ENCODE assay signal across 13 mouse cellular contexts in the genomic region with DNA sequence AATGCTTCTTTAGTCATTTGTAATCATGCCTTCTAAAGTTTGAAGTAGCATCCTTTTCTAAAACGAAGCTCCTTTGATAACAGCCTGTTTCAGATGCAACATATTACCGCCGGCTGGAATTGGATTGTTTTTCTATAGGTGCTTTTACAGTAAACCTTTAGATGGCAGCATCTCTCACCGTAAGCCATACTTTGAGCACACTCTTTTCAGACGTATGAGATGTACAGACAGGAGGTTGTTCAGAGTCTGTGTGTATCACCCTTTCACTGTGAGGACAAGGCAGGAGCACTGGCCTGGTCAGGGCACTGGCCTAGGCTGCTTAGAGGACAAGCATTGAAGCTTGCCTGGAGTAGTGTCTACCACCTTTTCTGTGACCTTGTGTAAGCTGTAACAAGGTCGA.
DNase-seq lines count a peak whose midpoint lies in the region; ATAC-seq and TF ChIP-seq lines count a peak whose summit lies in the region.
"Had no signal": no experiment of that assay in that cellular context is flagged by ENCODE, and none has a peak within 500 bp of the region (broad histone marks: within the 10 kb centered on the region; RNA-seq: fewer than 3 reads in every experiment).

No protein-coding gene starts in this region.

- peaks cover 2% of the 10 kb centered on the region for H3K4me1 ChIP-seq in heart, adult 2 months (ENCODE audit: control insufficient read depth, insufficient read depth, low read length)
- H3K4me1 ChIP-seq in heart, embryonic 11.5 days (ENCODE audit: control insufficient read depth, insufficient read depth, low read length), result peaks cover 26% of the 10 kb centered on the region; the same call in 1 of the 2 replicates
- H3K4me1 ChIP-seq in liver, embryonic 14.5 days (replicated peaks; ENCODE audit: control insufficient read depth in 2 of 2, insufficient read depth in 2 of 2, low read length in 1 of 2), result no peaks in the 10 kb centered on the region
- H3K4me1 ChIP-seq in embryonic facial prominence, embryonic 14.5 days (ENCODE audit: control insufficient read depth, insufficient read depth, low read length), result peaks cover 22% of the 10 kb centered on the region
- 0 out of 2 replicates have a peak, but pooled peaks cover 5% of the 10 kb centered on the region for H3K4me1 ChIP-seq in neural tube, embryonic 14.5 days (ENCODE audit: control insufficient read depth, insufficient read depth, low read length)

- H3K79me2 ChIP-seq in heart, adult 2 months (replicated peaks; ENCODE audit: control insufficient read depth, insufficient read depth, low read length), result no peaks in the 10 kb centered on the region

- 72% methylated on average over 6 of the region's 6 CpGs for WGBS in heart, adult 2 months
- WGBS in heart, embryonic 11.5 days (ENCODE audit: insufficient replicate concordance), result 65% methylated on average over 6 of the region's 6 CpGs
- 58% methylated on average over 6 of the region's 6 CpGs for WGBS in liver, embryonic 14.5 days (ENCODE audit: insufficient replicate concordance)
- WGBS in embryonic facial prominence, embryonic 14.5 days, result 56% methylated on average over 6 of the region's 6 CpGs
- WGBS in neural tube, embryonic 14.5 days, result 71% methylated on average over 6 of the region's 6 CpGs

- H3K9ac ChIP-seq in heart, adult 2 months (ENCODE audit: low read depth, low read length), result no peak overlapping the region
- H3K9ac ChIP-seq in heart, embryonic 11.5 days (ENCODE audit: low read depth, low read length), result no peak overlapping the region
- no peak overlapping the region for H3K9ac ChIP-seq in liver, embryonic 14.5 days (replicated peaks)
- no peak overlapping the region for H3K9ac ChIP-seq in embryonic facial prominence, embryonic 14.5 days (ENCODE audit: low read depth, low read length)
- no peak overlapping the region for H3K9ac ChIP-seq in neural tube, embryonic 14.5 days (replicated peaks; ENCODE audit: low read depth, low read length)

- DNase-seq in heart, adult 2 months, result no peak
- no peak for DNase-seq in liver, embryonic 14.5 days (ENCODE audit: low read depth in 3 of 3, low spot score in 3 of 3)
- no peak for DNase-seq in liver
- DNase-seq in embryonic facial prominence, embryonic 14.5 days (ENCODE audit: low spot score), result peak; percentile 75
- DNase-seq in thymus, adult 18-20 months, result no peak
- no peak for DNase-seq in right cerebral cortex, adult 18-20 months
- DNase-seq: cerebellum, adult 9-10 months; layer of hippocampus, postnatal 36 days; lung, postnatal 14 days; spleen, adult 18-20 months; thymus, postnatal 14 days had no signal

- no peaks in the 10 kb centered on the region for H3K9me3 ChIP-seq in heart, embryonic 11.5 days (replicated peaks; ENCODE audit: control insufficient read depth, low read length)
- H3K9me3 ChIP-seq in liver, embryonic 14.5 days (ENCODE audit: control insufficient read depth, low read length), result no peaks in the 10 kb centered on the region
- no peaks in the 10 kb centered on the region for H3K9me3 ChIP-seq in embryonic facial prominence, embryonic 14.5 days (ENCODE audit: control insufficient read depth, low read length)
- H3K9me3 ChIP-seq in neural tube, embryonic 14.5 days (ENCODE audit: control insufficient read depth, low read length), result no peaks in the 10 kb centered on the region

- no peaks in the 10 kb centered on the region for H3K27me3 ChIP-seq in heart, adult 2 months (ENCODE audit: control insufficient read depth, insufficient read depth, low read length)
- no peaks in the 10 kb centered on the region for H3K27me3 ChIP-seq in heart, embryonic 11.5 days (ENCODE audit: control insufficient read depth, insufficient read depth, low read length)
- H3K27me3 ChIP-seq in liver, embryonic 14.5 days (ENCODE audit: control insufficient read depth, insufficient read depth, low read length), result no peaks in the 10 kb centered on the region
- no peaks in the 10 kb centered on the region for H3K27me3 ChIP-seq in embryonic facial prominence, embryonic 14.5 days (replicated peaks; ENCODE audit: control insufficient read depth, insufficient read depth, low read length)
- no peaks in the 10 kb centered on the region for H3K27me3 ChIP-seq in neural tube, embryonic 14.5 days (ENCODE audit: control insufficient read depth, insufficient read depth, low read length)

- TF ChIP-seq CTCF in heart, adult 2 months (IDR thresholded peaks at IDR 0.05), result peak; percentile 45
- peak; percentile 10; the same call in 1 of the 2 replicates for TF ChIP-seq CTCF in liver, embryonic 14.5 days (IDR thresholded peaks at IDR 0.05; ENCODE audit: low read depth)

- TF ChIP-seq EP300 in heart, adult 2 months (IDR thresholded peaks at IDR 0.05; ENCODE audit: insufficient read depth, low read depth, low read length), result no peak
- no peak for TF ChIP-seq EP300 in liver, embryonic 14.5 days (IDR thresholded peaks at IDR 0.05; ENCODE audit: low read depth)

- H3K4me2 ChIP-seq in heart, embryonic 11.5 days, result no peak overlapping the region
- no peak overlapping the region for H3K4me2 ChIP-seq in liver, embryonic 14.5 days (ENCODE audit: low read depth)
- no peak overlapping the region for H3K4me2 ChIP-seq in embryonic facial prominence, embryonic 14.5 days (ENCODE audit: low read depth, low read length)
- H3K4me2 ChIP-seq in neural tube, embryonic 14.5 days (ENCODE audit: low read depth, low read length), result no peak overlapping the region

- intact Hi-C loops in heart, adult 2 months (cut with DNase I), result no loop called here

- H3K36me3 ChIP-seq in heart, adult 2 months (ENCODE audit: control insufficient read depth, insufficient read depth, low read length), result no peaks in the 10 kb centered on the region; the same call in 1 of the 2 replicates
- peaks cover 6% of the 10 kb centered on the region for H3K36me3 ChIP-seq in heart, embryonic 11.5 days (ENCODE audit: control insufficient read depth, insufficient read depth, low read length)
- H3K36me3 ChIP-seq in liver, embryonic 14.5 days (replicated peaks; ENCODE audit: control insufficient read depth, insufficient read depth, low read depth), result no peaks in the 10 kb centered on the region
- no peaks in the 10 kb centered on the region for H3K36me3 ChIP-seq in embryonic facial prominence, embryonic 14.5 days (ENCODE audit: control insufficient read depth, insufficient read depth, low read length)
- no peaks in the 10 kb centered on the region for H3K36me3 ChIP-seq in neural tube, embryonic 14.5 days (ENCODE audit: control insufficient read depth, insufficient read depth, low read length)

- no peak for TF ChIP-seq POLR2A in heart, adult 2 months (IDR thresholded peaks at IDR 0.05; ENCODE audit: insufficient read depth, low read depth, low read length)

- H3K4me3 ChIP-seq in heart, adult 2 months, result no peak overlapping the region
- H3K4me3 ChIP-seq in heart, embryonic 11.5 days (ENCODE audit: low read depth, low read length), result no peak overlapping the region
- H3K4me3 ChIP-seq in liver, embryonic 14.5 days (ENCODE audit: insufficient read depth in 1 of 2, low read depth in 2 of 2, low read length in 2 of 2), result no peak overlapping the region
- no peak overlapping the region for H3K4me3 ChIP-seq in embryonic facial prominence, embryonic 14.5 days (ENCODE audit: low read depth, low read length)
- no peak overlapping the region for H3K4me3 ChIP-seq in neural tube, embryonic 14.5 days (ENCODE audit: low read depth, low read length)

- no peak for ATAC-seq in heart, embryonic 11.5 days (replicated peaks; ENCODE audit: insufficient number of reproducible peaks, low FRiP score, low TSS enrichment)
- ATAC-seq in liver, embryonic 14.5 days (ENCODE audit: insufficient read depth), result no peak
- ATAC-seq in embryonic facial prominence, embryonic 14.5 days (ENCODE audit: low read depth), result peak; percentile 38
- peak; percentile 60; the same call in 1 of the 2 replicates for ATAC-seq in neural tube, embryonic 14.5 days (ENCODE audit: low read depth)

- H3K27ac ChIP-seq in heart, adult 2 months, result no peak overlapping the region
- H3K27ac ChIP-seq in heart, embryonic 11.5 days (ENCODE audit: low read depth, low read length), result no peak overlapping the region
- no peak overlapping the region for H3K27ac ChIP-seq in liver, embryonic 14.5 days
- H3K27ac ChIP-seq in embryonic facial prominence, embryonic 14.5 days (replicated peaks; ENCODE audit: low read depth, low read length), result 0 out of 2 replicates have a peak overlapping the region, but pooled peaks have one; percentile 57
- no peak overlapping the region for H3K27ac ChIP-seq in neural tube, embryonic 14.5 days (ENCODE audit: low read depth, low read length)

Comparison
In these comparisons a context has a peak if more than half of its experiments do, and no peak if none do; other contexts are left out.
1. ATAC-seq: peak in embryonic facial prominence, embryonic 14.5 days (single experiment) and neural tube, embryonic 14.5 days (single experiment); none in heart, embryonic 11.5 days (single experiment) and liver, embryonic 14.5 days (single experiment).